Mouse (Mus musculus) C2C12 (cell line): ENCODE data around the gene Mybphl.

ENCODE experiments used
- CTCF ChIP-seq: IDR thresholded peaks from one replicate; pipeline ENCODE4 v1.5.1; 2011; ENCODE audit not compliant: control insufficient read depth, insufficient read depth, insufficient read length
- MAX ChIP-seq: IDR thresholded peaks from one replicate; pipeline ENCODE4 v1.6.1; 2011; ENCODE audit warnings: mild to moderate bottlenecking, control low read depth
- MYOD1 ChIP-seq: IDR thresholded peaks from one replicate; pipeline ENCODE4 v1.6.1; 2011; ENCODE audit warnings: low read depth; ENCODE audit not compliant: control insufficient read depth, insufficient read length
- MYOG ChIP-seq: IDR thresholded peaks from one replicate; pipeline ENCODE4 v1.6.1; 2011; ENCODE audit not compliant: control insufficient read depth, insufficient read length; ENCODE audit errors: extremely low read depth

DNA sequence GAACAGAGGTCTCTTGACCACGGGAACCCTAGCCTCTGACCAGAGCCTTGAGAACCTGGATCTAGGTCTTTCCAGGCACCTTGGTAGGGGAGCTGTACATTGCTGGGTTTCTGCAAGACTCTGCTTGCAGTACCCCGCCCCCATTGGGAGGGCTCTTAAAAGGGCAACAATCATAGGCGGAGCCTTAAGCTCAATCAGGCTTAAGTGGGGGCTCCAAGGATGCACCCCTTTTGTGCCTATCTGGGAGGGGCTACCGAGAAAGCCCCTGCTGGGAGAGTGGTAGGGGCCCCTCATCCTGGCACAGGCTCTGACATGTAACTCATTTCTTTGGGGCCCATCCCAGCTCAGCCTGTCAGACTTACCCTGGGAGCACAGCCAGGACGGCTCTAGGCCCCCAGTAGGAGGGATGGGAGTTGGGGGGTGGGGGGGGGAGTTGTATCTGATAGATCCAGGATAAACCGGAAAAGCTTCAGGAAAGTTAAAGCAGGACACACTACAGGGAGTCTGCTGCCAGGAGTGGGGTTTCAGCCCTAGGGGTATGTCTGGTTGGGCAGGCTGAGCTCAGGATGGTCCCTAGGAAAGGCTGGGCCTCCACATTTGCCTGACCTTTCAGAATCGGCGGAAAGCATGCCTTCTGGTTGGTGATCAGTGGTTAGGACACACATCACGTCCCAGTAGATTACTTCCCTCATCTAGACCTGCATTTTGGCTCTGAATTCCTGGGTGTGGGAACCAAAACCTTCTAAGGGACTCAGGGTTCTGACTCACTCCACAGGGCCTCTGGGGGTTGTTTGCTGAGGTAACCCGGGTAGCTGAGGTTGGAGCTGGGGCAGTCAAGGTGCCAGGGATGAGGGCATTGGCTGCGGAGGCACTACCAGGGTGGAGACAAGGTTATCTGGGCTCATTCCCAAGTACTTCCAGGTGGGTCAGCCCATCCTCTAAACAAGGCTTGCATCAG, 59.4 kb downstream of the Mybphl start:
- TF ChIP-seq CTCF (no peak), MAX (no peak), MYOG (no peak), MYOD1 (no peak)
